Mouse (Mus musculus): ENCODE results near the gene Ccdc158.

Ccdc158 gene

DNA sequence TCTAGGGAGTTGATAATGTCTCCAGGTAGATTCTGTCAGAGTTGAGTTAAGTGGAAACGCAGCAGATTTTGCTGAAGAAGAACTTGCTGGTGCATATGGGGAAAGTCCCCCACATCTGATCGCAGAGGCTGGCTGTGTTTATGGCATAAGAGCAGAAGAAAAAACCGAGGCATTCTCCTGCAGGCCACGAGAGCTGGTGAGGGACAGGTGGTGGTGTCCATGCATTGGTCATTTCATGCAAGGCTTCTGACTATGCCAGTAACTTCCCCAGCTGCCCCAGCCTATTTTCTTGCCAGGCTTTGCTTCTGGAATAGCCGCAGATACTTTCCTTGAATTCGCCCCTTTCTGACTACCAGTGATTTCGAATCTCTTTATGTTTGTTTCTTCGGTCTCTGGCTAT lies 78.2 kb downstream of the Ccdc158 start:
- DNase-seq: no peak

DNA sequence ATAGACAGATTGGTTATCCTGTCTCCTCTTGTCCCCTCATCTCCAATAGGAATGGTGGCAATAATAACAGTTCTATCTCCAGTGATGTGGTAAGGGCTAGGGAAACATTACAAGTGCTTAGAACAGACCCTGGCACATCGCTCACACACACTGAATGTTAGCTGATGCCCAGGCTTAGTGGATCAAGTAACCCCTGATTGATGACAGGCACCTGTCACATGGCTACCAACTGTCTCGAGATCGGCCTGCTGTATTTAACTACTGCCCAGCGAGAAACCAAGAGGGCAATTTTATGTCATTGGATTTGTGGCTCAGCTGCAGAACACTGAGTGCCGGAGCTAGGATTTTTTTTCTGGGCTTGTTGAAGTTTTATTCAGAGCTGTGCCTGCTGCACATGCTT lies 80.0 kb downstream of the Ccdc158 start:
- DNase-seq: no peak

DNA sequence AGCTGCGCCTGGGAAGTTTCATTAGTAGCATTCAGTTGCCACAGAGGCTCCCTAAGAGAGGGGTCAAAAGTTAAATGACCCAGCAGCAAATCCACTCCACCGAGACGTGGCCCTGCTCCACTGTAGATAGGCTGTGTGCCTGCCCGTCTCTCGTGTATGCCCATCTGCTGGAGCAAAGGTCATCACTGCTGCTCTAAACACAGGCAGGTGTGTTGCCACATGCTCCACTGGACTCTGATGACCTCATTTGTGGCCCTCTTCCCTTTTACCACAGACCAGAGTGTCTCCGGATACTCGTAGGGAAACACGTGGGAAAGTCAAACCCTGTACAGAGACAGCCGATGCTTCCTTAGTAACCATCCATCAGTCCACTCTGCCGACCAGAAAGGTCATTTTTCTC lies 89.1 kb downstream of the Ccdc158 start:
- no peak for DNase-seq

DNA sequence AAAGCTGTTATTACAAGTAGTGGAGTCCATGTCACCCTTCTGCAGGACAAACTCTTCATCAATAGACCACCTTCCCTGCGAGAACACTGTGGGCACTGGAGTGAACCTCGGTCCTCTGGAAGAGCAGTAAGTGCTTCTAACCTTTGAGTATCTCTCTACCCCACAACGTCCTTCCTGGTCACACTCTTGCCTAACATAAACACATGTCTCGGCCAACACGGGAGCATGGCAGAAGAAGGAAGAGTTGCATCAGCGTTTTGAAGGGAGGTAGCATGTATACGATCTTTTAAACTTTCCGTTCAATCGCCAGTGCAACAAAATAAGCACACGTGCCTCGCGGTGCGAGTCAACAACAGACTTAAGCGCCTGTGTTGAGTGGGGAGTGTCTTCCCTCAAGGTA lies 95.5 kb downstream of the Ccdc158 start:
- no peak for DNase-seq

DNA sequence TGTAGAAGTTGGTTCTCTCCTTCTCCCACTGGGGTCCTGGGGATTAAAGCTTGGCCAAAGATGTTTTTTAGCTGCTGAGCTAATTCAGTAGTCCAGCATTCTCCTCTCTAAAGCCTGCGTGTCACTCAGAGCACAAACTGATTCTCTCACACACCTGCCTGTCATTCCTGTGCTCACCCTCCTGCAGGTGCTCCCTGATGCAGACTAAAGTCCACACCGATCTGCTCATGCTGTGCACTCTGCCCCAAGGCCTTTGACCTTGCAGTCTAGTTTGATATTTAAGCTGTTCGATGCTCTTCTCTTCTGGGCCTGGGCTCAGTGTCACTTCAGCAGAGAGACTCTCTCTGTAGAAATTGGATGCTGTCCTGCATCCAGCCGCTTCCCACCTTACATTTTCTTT lies 103.8 kb downstream of the Ccdc158 start:
- DNase-seq: no peak

DNA sequence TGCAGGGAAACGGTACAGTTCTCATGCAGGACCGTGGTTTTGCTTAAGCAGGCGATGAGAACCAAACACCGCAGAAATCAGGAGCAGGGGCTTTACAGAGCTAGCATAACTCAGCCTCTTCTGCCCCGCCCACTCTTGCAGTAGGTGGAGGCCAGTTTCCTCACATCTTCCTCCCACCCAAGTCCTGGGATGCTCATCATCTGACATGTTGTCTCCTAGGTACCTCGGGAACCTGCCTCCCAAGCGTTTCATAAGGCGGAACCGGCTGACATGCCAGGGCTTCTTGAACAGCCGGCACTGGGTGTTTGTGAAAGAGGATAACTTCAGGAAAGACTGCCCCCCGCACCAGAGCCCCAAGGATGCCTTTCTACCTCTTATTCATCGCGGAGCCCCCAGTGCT lies 113.1 kb downstream of the Ccdc158 start:
- no peak for DNase-seq

DNA sequence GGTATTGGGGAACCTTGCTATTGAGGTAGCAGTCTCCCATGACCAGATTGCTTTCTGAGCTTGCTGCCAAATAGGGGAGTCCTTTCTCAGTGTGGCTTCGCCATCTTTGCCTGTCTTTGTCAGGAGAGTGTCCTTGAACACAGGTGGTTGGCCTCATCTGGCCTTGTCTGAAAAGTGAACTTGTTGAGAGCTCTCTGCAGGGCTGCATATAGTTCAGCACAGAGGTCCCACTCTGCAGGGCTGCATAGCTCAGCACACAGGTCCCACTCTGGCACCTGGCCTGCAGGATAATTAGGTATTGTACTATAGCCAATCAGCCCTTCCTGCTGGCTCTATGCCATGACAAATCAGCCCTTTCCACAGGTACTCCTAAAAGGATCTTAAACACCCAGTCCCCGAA lies 114.9 kb downstream of the Ccdc158 start:
- no peak for DNase-seq

Data from right cerebral cortex, postnatal 4 days (tissue).